Mouse (Mus musculus): ENCODE measurements around the gene Fam102a.

The Fam102a gene

GRCm38 (mm10) chr2:32610610-32611229, 75.6 kb downstream of the Fam102a start:
- DNase-seq, result no peak

- DNase-seq, result no peak
Measured at GRCm38 (mm10) chr2:32612274-32612673, 77.1 kb downstream of the Fam102a start.

- DNase-seq, result no peak
Measured at GRCm38 (mm10) chr2:32617109-32617508, 82.0 kb downstream of the Fam102a start.

- no peak for DNase-seq
Measured at GRCm38 (mm10) chr2:32617601-32618000, 82.5 kb downstream of the Fam102a start.

- no peak for DNase-seq
Measured at GRCm38 (mm10) chr2:32618051-32618450, 82.9 kb downstream of the Fam102a start.
